Mouse (Mus musculus) urinary bladder, postnatal 25 days (tissue): Measurements from ENCODE around the gene Kcnj14.

Experiments
- DNase-seq: peaks from one replicate; pipeline ENCODE4 v3.0.0; 2022; ENCODE audit warnings: low spot score

The Kcnj14 gene

DNA sequence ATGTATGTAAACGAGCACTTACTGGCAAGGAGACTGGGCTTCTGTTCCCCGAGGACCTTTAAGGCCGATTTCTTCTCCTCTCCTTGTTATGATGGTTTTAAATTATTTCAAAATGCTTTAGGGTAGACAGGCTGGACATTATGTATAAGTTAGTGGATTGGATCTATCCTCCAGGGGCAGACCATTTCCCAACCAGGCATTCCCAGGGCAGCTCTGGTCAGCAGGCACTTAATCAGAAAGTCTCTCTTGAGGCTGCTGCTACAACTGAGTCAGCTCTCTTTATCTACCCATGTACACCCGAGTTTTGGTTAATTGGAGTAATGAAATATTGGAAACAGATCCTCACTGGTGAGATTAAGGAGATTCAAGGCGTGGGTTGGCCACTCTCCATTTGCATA, 6.5 kb upstream of the Kcnj14 start:
- no peak for DNase-seq

DNA sequence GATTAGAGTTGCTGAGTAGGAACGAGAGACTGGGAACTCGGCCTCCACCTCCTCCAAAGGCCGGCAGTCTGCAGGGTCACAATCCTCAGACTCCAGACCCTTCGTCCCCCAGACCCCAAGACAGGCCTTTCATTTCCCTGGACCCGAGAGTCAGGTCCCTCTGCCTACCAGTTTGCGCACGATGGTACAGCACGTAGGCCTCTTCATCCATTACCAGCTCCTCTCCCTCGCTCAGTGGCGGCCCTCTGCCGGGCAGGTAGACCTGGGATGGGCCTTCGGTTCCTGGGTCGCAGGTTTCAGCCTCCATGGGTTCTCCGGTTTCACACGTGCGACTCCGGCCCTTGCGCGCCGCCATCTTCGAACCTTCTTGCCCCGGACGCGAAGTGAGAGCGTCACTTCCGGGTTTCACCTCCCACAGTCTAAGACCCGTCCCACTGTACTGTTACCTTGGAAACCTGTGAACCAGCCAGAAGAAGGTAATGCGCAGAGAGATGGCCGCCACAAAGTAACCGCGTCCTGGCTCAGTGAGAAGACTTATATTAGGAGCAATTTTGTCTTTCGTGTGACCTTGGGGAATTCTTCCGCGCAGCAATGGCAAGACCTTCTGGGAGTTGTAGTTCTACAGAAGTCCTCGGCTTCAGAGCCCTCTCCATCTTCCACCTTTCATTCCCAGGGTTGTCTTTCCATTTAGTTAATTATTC, 6.0 kb upstream of the Kcnj14 start, which contains the start of gene Grwd1:
TSS of gene Grwd1 (minus strand) at position 518 of the 701 bp plus-strand sequence.
- DNase-seq = peak; percentile 79

DNA sequence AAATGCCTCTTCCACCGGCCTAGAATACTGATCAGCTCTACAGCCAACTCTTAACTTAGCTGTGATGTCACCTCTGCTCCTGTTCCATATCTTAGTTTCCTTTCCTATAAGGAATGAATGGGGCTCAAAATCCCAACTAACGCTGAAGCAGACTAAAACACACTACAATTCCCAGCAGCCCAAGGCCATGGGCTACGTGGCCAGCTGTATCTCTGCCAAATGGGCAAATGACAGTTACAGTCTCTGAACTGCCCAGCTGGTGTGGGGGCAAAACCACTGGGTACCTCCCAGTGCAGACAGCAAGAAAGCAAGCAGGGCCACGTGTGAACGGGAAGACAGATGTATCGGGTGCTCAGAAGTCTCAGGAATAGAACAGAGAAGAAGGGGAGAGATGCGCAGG, 2.0 kb upstream of the Kcnj14 start:
- DNase-seq = no peak

DNA sequence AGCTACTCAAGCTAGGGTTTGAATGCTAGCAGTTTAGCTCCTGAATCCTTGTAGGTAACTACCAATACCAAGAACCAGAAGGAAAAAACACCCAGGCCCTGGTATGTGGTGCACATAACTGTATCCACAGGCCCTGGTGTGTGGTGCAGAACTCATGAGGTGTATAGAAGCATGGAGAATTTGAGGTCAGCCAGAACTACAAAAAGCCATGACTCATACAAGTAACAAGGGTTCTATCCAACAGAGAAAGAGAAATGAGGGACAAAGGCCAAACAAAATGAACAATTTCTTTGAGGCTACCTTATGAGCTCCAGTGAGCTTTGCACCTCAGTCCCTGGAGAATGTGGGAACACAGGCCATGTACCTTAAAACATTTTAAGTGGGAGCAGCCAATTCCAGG, 3.7 kb downstream of the Kcnj14 start:
- DNase-seq = no peak

- no peak for DNase-seq
Measured at GRCm38 (mm10) chr7:45819843-45820242, 4.7 kb downstream of the Kcnj14 start.

GRCm38 (mm10) chr7:45815984-45816351, 8.6 kb downstream of the Kcnj14 start:
- DNase-seq = no peak

- DNase-seq = no peak
Measured at GRCm38 (mm10) chr7:45815323-45815983, 9.1 kb downstream of the Kcnj14 start.

- DNase-seq = no peak
Measured at GRCm38 (mm10) chr7:45814841-45815240, 9.7 kb downstream of the Kcnj14 start.

- DNase-seq = peak; percentile 98
Measured at GRCm38 (mm10) chr7:45813787-45814779, 10.5 kb downstream of the Kcnj14 start, which contains the start of gene Cyth2. Gene Cyth2, minus strand, starts transcription at chr7:45814581.

DNA sequence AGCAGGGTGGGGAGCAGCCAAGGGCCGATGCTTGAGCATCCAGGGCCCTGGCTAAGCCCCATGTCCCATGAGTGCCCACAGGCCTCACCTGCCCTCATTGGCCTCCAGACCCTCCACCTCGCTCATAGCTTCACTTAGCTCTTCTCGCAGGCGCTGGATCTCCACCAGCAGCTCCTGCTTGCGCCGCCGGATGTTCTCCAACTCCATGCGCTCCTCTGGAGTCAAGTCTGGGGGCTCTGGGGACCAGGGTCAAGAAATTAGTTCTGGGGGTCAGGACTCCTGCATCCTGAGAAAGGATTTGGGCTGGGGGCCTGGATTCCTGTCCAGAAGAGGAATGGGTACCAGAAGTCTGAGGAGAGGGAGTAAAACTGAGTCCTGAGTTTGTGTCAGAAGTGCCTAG, 11.7 kb downstream of the Kcnj14 start:
- DNase-seq = no peak

GRCm38 (mm10) chr7:45809276-45810075, 15.1 kb downstream of the Kcnj14 start:
- no peak for DNase-seq

DNA sequence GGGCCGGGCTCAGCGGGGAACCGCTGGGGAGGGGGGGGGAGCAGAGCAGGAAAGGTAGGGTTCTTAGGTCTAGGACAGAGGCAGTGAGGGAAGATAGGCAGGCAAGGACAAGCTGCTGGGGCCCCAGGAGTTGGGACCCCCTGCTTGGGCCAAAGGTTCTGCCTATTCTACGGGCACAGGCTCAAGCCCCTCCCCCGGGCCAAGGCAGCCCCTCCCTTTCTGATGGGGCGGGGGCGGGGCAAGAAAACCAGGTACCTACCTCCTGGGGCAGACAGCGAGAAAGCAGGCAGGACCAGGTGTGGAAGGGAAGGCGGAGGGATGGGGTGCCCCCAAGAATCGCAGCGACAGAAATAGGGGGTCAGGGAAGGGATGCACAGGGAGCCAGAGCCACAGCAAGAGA, 16.1 kb downstream of the Kcnj14 start:
- DNase-seq = no peak

- no peak for DNase-seq
Measured at GRCm38 (mm10) chr7:45805941-45806340, 18.6 kb downstream of the Kcnj14 start.

- DNase-seq = no peak
Measured at GRCm38 (mm10) chr7:45802551-45802950, 22.0 kb downstream of the Kcnj14 start.

DNA sequence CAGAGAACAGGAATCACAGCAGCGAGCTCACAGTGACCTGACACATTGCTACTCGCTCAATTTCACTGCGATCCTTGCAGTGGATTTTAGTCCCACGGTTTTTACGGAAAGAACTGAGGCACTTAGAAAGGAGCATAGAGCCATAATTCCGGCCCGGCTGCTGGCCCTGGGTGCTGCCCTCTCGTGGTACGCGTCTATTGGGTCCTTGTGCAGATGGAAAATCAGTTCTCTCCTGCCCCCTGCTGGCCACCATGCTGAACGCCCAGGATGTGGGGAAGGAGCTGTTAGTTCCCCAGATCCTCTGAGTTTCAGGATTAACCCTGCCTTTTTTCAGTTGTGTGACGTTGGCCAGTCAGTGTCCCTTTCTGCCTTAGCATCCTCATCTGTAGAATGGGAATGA, 23.2 kb downstream of the Kcnj14 start:
- peak; percentile 94 for DNase-seq

DNA sequence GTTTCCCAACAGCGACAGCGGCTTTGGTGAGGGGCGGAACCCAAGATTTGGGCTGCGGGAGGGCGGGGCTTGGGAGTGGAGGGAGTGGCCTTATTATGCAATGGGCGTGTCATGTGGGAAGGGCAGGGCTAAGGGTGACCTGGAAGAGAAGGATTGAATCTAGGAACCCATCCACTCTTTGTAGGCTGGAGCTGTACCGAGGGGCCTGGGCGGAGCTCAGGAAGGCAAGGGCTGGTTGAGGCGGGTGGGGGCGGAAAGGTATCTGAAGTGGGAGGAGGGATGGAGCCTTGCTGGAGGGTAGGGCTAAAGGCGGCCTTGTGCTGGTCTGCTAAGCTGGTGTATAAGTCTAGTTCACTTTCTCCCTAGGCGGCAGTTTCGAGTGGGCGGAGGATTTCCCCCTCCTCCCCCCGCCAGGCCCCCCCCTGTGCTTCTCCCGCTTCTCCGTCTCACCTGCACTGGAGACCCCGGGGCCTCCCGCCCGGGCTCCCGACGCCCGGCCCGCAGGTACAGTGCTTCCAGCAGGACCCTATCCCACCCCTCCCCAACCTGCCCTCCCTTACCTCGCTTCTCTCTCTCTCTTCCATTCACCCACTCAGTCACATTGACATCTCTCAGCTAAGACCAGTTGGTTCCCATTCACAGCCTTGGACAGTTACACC, 23.9 kb downstream of the Kcnj14 start:
- DNase-seq = no peak

DNA sequence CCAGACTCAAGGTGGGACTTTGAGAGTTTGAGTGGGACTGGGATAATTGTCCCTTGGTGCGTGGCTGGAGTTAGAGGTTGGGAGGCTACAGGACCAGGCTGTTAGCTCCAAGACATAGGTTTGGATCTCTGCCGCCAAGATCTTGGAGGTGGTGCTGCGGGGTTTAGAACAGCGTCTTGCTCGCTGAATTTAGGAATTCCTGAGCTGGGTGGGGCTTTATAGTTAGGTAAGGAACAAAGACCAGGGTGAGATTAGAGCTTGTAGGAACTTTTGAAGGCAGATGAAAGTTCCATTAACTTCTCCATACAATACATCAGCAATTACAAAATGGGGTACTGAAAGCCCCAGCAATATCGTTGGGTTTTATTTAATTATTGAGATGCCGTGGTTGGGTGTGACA, 24.6 kb downstream of the Kcnj14 start:
- no peak for DNase-seq

- DNase-seq = no peak
Measured at GRCm38 (mm10) chr7:45798931-45799330, 25.7 kb downstream of the Kcnj14 start.

GRCm38 (mm10) chr7:45798511-45798836, 26.1 kb downstream of the Kcnj14 start:
- DNase-seq = no peak

DNA sequence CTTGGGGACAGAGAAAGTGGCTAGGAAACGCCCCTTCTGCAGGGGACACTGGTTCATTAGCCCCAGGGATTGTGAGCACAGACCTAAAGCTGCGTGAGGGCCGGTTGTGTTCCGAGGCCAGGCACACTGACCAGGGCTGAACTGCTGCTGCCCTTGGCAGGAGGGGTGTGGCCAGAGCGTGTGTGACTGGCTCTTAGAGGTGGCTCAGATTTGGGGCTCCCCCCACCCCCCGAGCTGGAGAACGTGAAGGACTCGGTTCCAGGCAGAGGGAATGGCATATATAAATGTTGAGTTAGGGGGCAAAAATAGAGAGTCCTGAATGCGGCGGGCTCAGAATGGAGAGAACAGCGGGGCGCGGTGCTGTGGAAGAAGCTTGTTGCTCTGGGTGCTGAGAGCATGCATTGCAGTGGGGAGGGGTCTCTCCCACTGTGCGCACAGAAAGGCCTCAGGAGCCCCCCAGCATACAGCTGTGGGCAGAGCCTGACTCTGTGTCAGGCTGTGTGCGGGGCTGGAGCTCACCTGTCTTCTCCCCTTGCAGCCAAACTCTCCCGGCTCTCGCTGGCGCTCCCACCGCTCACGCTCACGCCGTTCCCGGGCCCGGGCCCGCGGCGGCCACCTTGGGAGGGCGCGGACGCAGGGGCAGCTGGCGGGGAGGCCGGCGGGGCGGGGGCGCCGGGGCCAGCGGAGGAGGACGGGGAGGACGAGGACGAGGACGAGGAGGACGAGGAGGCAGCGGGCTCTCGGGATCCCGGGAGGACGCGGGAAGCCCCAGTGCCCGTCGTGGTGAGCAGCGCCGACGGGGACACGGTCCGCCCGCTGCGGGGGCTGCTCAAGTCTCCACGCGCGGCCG, 26.7 kb downstream of the Kcnj14 start:
- no peak for DNase-seq
